Mouse (Mus musculus) CH12.LX (cell line): ENCODE measurements around the gene Gm45808.

Experiments used
- BHLHE40 ChIP-seq: IDR thresholded peaks from 2 replicates; pipeline ENCODE4 v1.6.1; 2011; ENCODE audit warnings: mild to moderate bottlenecking, low read depth, low read length, improper control_type of control experiment
- CTCF ChIP-seq, 2 experiments: IDR thresholded peaks in 1 of 2; conservative IDR thresholded peaks in 1 of 2; 2 replicates each; pipeline ENCODE4 v1.5.1; 2011 to 2012; ENCODE audit warnings: low read depth in 2 of 2, low read length in 2 of 2, improper control_type of control experiment in 1 of 2, inconsistent platforms in 1 of 2, mild to moderate bottlenecking in 1 of 2, moderate library complexity in 1 of 2
- ETS1 ChIP-seq: conservative IDR thresholded peaks from 2 replicates; pipeline ENCODE4 v1.6.1; 2012; ENCODE audit warnings: low read depth, mild to moderate bottlenecking, inconsistent platforms, low read length, improper control_type of control experiment, moderate library complexity
- GABPA ChIP-seq: IDR thresholded peaks from 2 replicates; pipeline ENCODE4 v1.6.1; 2012; ENCODE audit warnings: low read depth, low read length, improper control_type of control experiment, inconsistent platforms; ENCODE audit not compliant: insufficient replicate concordance
- MEF2A ChIP-seq: IDR thresholded peaks from 2 replicates; pipeline ENCODE4 v1.6.1; 2014; ENCODE audit warnings: low read depth, mild to moderate bottlenecking, inconsistent platforms, low read length, improper control_type of control experiment, borderline replicate concordance
- TCF12 ChIP-seq: IDR thresholded peaks from 2 replicates; pipeline ENCODE4 v1.6.1; 2014; ENCODE audit warnings: low read depth, mild to moderate bottlenecking, inconsistent platforms, low read length, improper control_type of control experiment

DNA sequence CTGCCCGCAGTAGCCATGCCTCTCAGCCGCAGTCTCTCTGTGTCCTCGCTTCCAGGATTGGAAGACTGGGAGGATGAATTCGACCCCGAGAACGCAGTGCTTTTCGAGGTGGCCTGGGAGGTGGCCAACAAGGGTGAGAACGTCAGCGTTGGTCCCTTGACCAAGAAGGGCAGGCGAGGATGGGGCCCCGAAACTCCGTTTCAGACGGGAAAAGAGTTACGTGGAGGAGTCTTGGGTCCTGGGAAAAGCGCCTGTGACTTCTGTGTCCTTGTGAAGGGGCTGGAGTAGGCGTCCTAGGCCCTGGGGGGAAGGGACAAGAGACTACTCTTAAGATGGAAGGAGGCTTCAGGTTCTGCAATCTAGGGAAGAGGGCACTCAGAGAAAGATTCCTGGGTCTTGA lies 51.6 kb downstream of the Gm45808 start:
- TF ChIP-seq TCF12 (no peak), CTCF (conservative IDR thresholded peaks at IDR 0.05 in 1 of 2, IDR thresholded peaks at IDR 0.05 in 1 of 2; ENCODE audit: low read depth in 2 of 2, low read length in 2 of 2) (no peak), MEF2A (no peak), ETS1 (no peak), GABPA (no peak), BHLHE40 (no peak)
